Mouse (Mus musculus) embryonic facial prominence, embryonic 13.5 days (tissue): ENCODE data around the gene Phactr4. TPM values are rescaled to one million over a fixed set of nuclear protein-coding genes. Genes with fewer than 3 reads are reported as not detected.

Experiments
- ATAC-seq: fragments of 200-750 bp; cut with Nextera tagmentation; 2 replicates; pipeline ENCODE4 v1.8.0; 2017; ENCODE audit warnings: low read depth; ENCODE audit not compliant: insufficient number of reproducible peaks, insufficient read depth, low FRiP score, low TSS enrichment
- H3K27ac ChIP-seq: fragments of 300-500 bp; sonication (generic); 2 replicates; pipeline ENCODE4 v1.5.1; 2015; ENCODE audit warnings: moderate library complexity, mild to moderate bottlenecking, inconsistent platforms
- H3K27me3 ChIP-seq: fragments of 300-500 bp; sonication (generic); 2 replicates; pipeline ENCODE4 v1.6.1; 2015; ENCODE audit warnings: mild to moderate bottlenecking, inconsistent platforms
- H3K36me3 ChIP-seq: fragments of 300-500 bp; sonication (generic); 2 replicates; pipeline ENCODE4 v1.6.1; 2015; ENCODE audit warnings: mild to moderate bottlenecking, inconsistent platforms
- H3K4me1 ChIP-seq: fragments of 300-500 bp; sonication (generic); 2 replicates; pipeline ENCODE4 v1.6.1; 2015; ENCODE audit warnings: inconsistent platforms
- H3K4me2 ChIP-seq: fragments of 300-500 bp; sonication (generic); 2 replicates; pipeline ENCODE4 v1.6.1; 2015; ENCODE audit warnings: moderate library complexity, mild to moderate bottlenecking, inconsistent platforms
- H3K4me3 ChIP-seq: fragments of 300-500 bp; sonication (generic); 2 replicates; pipeline ENCODE4 v1.5.1; 2015; ENCODE audit warnings: mild to moderate bottlenecking, inconsistent platforms
- H3K9ac ChIP-seq: fragments of 300-500 bp; sonication (generic); 2 replicates; pipeline ENCODE4 v1.6.1; 2015; ENCODE audit warnings: mild to moderate bottlenecking, inconsistent platforms
- H3K9me3 ChIP-seq: fragments of 300-500 bp; sonication (generic); 2 replicates; pipeline ENCODE4 v1.6.1; 2016; ENCODE audit warnings: inconsistent platforms
- WGBS: fragments of 180-500 bp; shearing (Covaris S2); methylation state at CpG from one replicate; pipeline ENCODE4 v1.1.7; 2015; ENCODE audit warnings: mixed read lengths; 5-methylcytosine and 5-hydroxymethylcytosine counted together
- polyA plus RNA-seq: library from polyadenylated mRNA; unstranded; fragments of >200 nt; fragmentation: Nextera tagmentation; extraction: Ambion mirVana; gene quantifications from 2 replicates; pipeline ENCODE4 v1.2.1, GENCODE M21; 2015

Phactr4 gene
- polyA plus RNA-seq, 1 experiment from 2014 or later = 22.7 TPM

- Histone ChIP-seq H3K9ac (no peak overlapping the region), H3K27me3 (no peaks in the 10 kb centered on the region), H3K36me3 (peaks cover 8% of the 10 kb centered on the region), H3K27ac (no peak overlapping the region), H3K4me2 (no peak overlapping the region), H3K9me3 (no peaks in the 10 kb centered on the region), H3K4me1 (peaks cover 5% of the 10 kb centered on the region; the same call in 1 of the 2 replicates), H3K4me3 (no peak overlapping the region)
- WGBS = 52% methylated on average over 8 of the region's 8 CpGs
- no peak for ATAC-seq
Measured at GRCm38 (mm10) chr4:132411322-132412094, 10.8 kb downstream of the Phactr4 start.

- H3K27ac ChIP-seq = no peak overlapping the region
- H3K27me3 ChIP-seq = no peaks in the 10 kb centered on the region
- no peak for ATAC-seq
- no peaks in the 10 kb centered on the region for H3K9me3 ChIP-seq
- peaks cover 11% of the 10 kb centered on the region for H3K36me3 ChIP-seq
- H3K4me3 ChIP-seq = no peak overlapping the region
- WGBS = 93% methylated on average over 4 of the region's 4 CpGs
- H3K4me1 ChIP-seq = no peaks in the 10 kb centered on the region
- no peak overlapping the region for H3K9ac ChIP-seq
- no peak overlapping the region for H3K4me2 ChIP-seq
Measured at GRCm38 (mm10) chr4:132409587-132410229, 12.6 kb downstream of the Phactr4 start.

- Histone ChIP-seq H3K4me3 (no peak overlapping the region), H3K4me1 (0 out of 2 replicates have a peak, but pooled peaks cover 4% of the 10 kb centered on the region), H3K27ac (no peak overlapping the region), H3K9ac (no peak overlapping the region), H3K27me3 (no peaks in the 10 kb centered on the region), H3K36me3 (0 out of 2 replicates have a peak, but pooled peaks cover 4% of the 10 kb centered on the region), H3K9me3 (no peaks in the 10 kb centered on the region), H3K4me2 (no peak overlapping the region)
- WGBS = 82% methylated on average over 13 of the region's 13 CpGs
- no peak for ATAC-seq
Measured at GRCm38 (mm10) chr4:132406393-132407189, 15.7 kb downstream of the Phactr4 start.

- H3K9me3 ChIP-seq = no peaks in the 10 kb centered on the region
- H3K4me3 ChIP-seq = no peak overlapping the region
- H3K27me3 ChIP-seq = no peaks in the 10 kb centered on the region
- 0 out of 2 replicates have a peak, but pooled peaks cover 4% of the 10 kb centered on the region for H3K4me1 ChIP-seq
- H3K27ac ChIP-seq = no peak overlapping the region
- ATAC-seq = no peak
- 0 out of 2 replicates have a peak, but pooled peaks cover 4% of the 10 kb centered on the region for H3K36me3 ChIP-seq
- 86% methylated on average over 5 of the region's 5 CpGs for WGBS
- no peak overlapping the region for H3K9ac ChIP-seq
- H3K4me2 ChIP-seq = no peak overlapping the region
Measured at GRCm38 (mm10) chr4:132404588-132404987, 17.7 kb downstream of the Phactr4 start.

- H3K9me3 ChIP-seq = no peaks in the 10 kb centered on the region
- H3K4me3 ChIP-seq = no peak overlapping the region
- 0 out of 2 replicates have a peak, but pooled peaks cover 4% of the 10 kb centered on the region for H3K36me3 ChIP-seq
- H3K4me1 ChIP-seq = peaks cover 16% of the 10 kb centered on the region
- H3K9ac ChIP-seq = no peak overlapping the region
- H3K27me3 ChIP-seq = no peaks in the 10 kb centered on the region
- WGBS = 79% methylated on average over 5 of the region's 5 CpGs
- ATAC-seq = no peak
- no peak overlapping the region for H3K27ac ChIP-seq
- no peak overlapping the region for H3K4me2 ChIP-seq
Measured at GRCm38 (mm10) chr4:132403063-132403660, 19.1 kb downstream of the Phactr4 start.

- Histone ChIP-seq H3K9ac (no peak overlapping the region), H3K9me3 (no peaks in the 10 kb centered on the region), H3K4me2 (no peak overlapping the region), H3K36me3 (0 out of 2 replicates have a peak, but pooled peaks cover 4% of the 10 kb centered on the region), H3K4me3 (no peak overlapping the region), H3K4me1 (peaks cover 21% of the 10 kb centered on the region), H3K27me3 (no peaks in the 10 kb centered on the region), H3K27ac (no peak overlapping the region)
- 93% methylated on average over 9 of the region's 9 CpGs for WGBS
- no peak for ATAC-seq
Measured at GRCm38 (mm10) chr4:132401016-132401415, 21.3 kb downstream of the Phactr4 start.

GRCm38 (mm10) chr4:132398863-132399262 is 23.4 kb downstream of the Phactr4 start:
- no peak overlapping the region for H3K9ac ChIP-seq
- peaks cover 18% of the 10 kb centered on the region for H3K4me1 ChIP-seq
- H3K4me3 ChIP-seq = no peak overlapping the region
- ATAC-seq = no peak
- no peak overlapping the region for H3K4me2 ChIP-seq
- WGBS = 37% methylated on average over 5 of the region's 5 CpGs
- no peaks in the 10 kb centered on the region for H3K36me3 ChIP-seq
- no peaks in the 10 kb centered on the region for H3K27me3 ChIP-seq
- no peaks in the 10 kb centered on the region for H3K9me3 ChIP-seq
- peak overlapping the region; percentile 3; the same call in 1 of the 2 replicates for H3K27ac ChIP-seq

- Histone ChIP-seq H3K36me3 (no peaks in the 10 kb centered on the region), H3K9ac (peak overlapping the region; percentile 23; the same call in 1 of the 2 replicates), H3K27ac (peak overlapping the region; percentile 44), H3K4me2 (peak overlapping the region; percentile 54), H3K4me3 (peak overlapping the region; percentile 29), H3K4me1 (peaks cover 18% of the 10 kb centered on the region), H3K27me3 (no peaks in the 10 kb centered on the region), H3K9me3 (no peaks in the 10 kb centered on the region)
- ATAC-seq = no peak
- WGBS = 25% methylated on average over 11 of the region's 11 CpGs
Measured at GRCm38 (mm10) chr4:132398045-132398774, 24.1 kb downstream of the Phactr4 start.

- Histone ChIP-seq H3K4me2 (no peak overlapping the region), H3K36me3 (no peaks in the 10 kb centered on the region), H3K9me3 (no peaks in the 10 kb centered on the region), H3K27me3 (no peaks in the 10 kb centered on the region), H3K27ac (no peak overlapping the region), H3K4me1 (peaks cover 18% of the 10 kb centered on the region), H3K9ac (no peak overlapping the region), H3K4me3 (no peak overlapping the region)
- WGBS = 83% methylated on average over 3 of the region's 3 CpGs
- ATAC-seq = no peak
Measured at GRCm38 (mm10) chr4:132397120-132397519, 25.2 kb downstream of the Phactr4 start.

GRCm38 (mm10) chr4:132396251-132396650 is 26.0 kb downstream of the Phactr4 start:
- peaks cover 18% of the 10 kb centered on the region for H3K4me1 ChIP-seq
- H3K9me3 ChIP-seq = no peaks in the 10 kb centered on the region
- no peaks in the 10 kb centered on the region for H3K27me3 ChIP-seq
- WGBS = 94% methylated on average over 7 of the region's 7 CpGs
- no peak for ATAC-seq
- no peak overlapping the region for H3K27ac ChIP-seq
- H3K9ac ChIP-seq = no peak overlapping the region
- H3K4me3 ChIP-seq = no peak overlapping the region
- H3K36me3 ChIP-seq = no peaks in the 10 kb centered on the region
- no peak overlapping the region for H3K4me2 ChIP-seq
